Mouse (Mus musculus): Measurements from ENCODE around the gene Xlr3b.
"Not testable (repeated sequence)": the region's sequence is repeated elsewhere in the genome, so short reads cannot be mapped to it uniquely, and the experiment has no call there.

Xlr3b gene

GRCm38 (mm10) chrX:73191934-73192333 lies at the start of gene Xlr3b:
Gene Xlr3b (plus strand): TSS chrX:73192207.
- peak; percentile 71 for DNase-seq

- not testable (repeated sequence) for DNase-seq
These were observed 48.8 kb upstream of the Xlr3b start for GRCm38 (mm10) chrX:73143218-73143618.

GRCm38 (mm10) chrX:73148496-73148895 lies 43.5 kb upstream of the Xlr3b start, which contains the start of gene Xlr5b:
Gene Xlr5b (plus strand): TSS chrX:73148796.
- DNase-seq, result not testable (repeated sequence)

DNA sequence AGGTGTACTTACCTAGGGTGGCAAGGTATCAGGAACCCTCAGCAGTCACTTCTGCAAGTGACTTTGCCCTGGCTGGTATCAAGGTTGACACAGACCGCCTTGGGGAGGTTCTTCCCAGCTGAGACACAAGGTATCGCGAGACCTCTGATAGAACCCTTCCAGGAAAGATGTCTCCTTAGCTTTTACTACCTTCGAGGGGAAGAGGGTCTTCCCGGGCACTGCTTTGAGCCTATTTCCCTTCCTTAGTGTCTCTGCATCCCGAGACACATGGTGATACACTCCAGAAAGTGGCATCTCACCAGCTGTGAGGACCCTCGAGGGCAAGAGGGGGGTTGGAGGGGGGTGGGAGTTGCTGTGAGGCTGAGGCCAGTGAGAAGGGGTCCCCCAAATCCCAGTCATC lies 42.7 kb upstream of the Xlr3b start, which contains the start of gene DXBay18:
TSS of gene DXBay18 (minus strand) at position 101 of the 400 bp plus-strand sequence.
- not testable (repeated sequence) for DNase-seq

GRCm38 (mm10) chrX:73176889-73177288 lies 15.1 kb upstream of the Xlr3b start, which contains the start of gene Spin2d:
Gene Spin2d (minus strand): TSS chrX:73176989.
- not testable (repeated sequence) for DNase-seq

- DNase-seq, result not testable (repeated sequence)
These were observed 22.0 kb downstream of the Xlr3b start, which contains the start of gene Xlr4b for GRCm38 (mm10) chrX:73213819-73214564. Gene Xlr4b (plus strand): TSS chrX:73214333.

DNA sequence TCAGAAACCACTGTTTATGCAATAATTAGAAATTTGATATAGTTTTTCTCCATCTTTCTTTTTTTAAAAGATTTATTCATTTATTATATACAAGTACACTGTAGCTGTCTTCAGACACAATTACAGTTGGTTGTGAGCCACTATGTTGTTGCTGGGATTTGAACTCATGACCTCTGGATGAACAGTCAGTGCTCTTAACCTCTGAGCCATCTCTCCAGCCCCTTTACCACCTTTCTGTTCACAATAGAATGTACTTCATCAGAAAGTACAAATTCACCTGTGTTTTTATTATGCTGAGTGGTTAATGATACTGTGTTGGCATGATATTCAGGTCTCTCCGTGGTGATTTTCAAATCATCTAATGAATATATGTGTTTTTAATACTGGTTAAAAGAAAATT lies 33.4 kb downstream of the Xlr3b start:
- no peak for DNase-seq

GRCm38 (mm10) chrX:73227914-73228605 lies 36.1 kb downstream of the Xlr3b start, which contains the start of gene F8a:
Gene F8a (plus strand): TSS chrX:73228291.
- DNase-seq, result peak; percentile 84

DNA sequence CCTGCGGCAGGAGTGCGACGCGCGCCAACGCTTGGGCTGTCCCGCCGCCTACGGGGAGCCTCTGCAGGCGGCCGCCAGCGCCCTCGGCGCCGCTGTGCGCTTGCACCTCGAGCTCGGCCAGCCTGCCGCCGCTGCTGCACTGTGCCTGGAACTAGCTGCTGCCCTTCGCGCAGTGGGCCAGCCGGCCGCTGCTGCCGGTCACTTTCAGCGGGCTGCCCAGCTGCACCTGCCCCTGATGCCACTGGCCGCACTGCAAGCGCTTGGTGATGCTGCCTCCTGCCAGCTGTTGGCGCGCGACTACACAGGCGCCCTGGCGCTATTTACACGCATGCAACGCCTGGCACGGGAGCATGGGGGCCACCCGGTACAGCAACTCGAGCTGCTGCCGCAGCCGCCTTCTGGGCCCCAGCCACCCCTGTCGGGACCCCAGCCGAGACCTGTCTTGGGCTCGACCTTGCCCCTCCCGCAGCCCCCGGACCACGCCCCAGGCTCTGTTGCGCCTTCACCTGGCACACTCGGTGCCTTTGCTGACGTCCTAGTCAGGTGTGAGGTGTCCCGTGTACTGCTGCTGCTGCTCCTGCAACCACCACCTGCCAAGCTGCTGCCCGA lies 36.7 kb downstream of the Xlr3b start:
- DNase-seq, result peak; percentile 75

DNA sequence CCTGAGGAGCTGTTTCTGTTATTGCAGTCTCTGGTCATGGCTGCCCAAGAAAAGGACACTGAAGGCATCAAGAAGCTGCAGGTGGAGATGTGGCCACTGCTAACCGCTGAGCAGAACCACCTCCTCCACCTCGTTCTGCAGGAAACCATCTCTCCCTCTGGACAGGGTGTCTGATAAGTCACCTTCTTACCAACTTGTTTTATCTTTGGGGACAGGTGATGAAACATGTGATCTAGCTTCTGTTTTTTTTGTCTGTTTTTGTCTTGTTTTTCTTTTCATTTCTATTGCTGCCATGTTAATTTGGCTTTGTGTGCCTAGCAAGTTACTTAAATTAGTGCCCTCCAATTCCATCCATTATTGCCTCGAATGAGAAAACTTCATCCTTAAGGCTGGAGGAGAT lies 37.3 kb downstream of the Xlr3b start:
- no peak for DNase-seq

- not testable (repeated sequence) for DNase-seq
These were observed 50.9 kb downstream of the Xlr3b start, which contains the start of gene Xlr4c for GRCm38 (mm10) chrX:73242821-73243325. Gene Xlr4c (minus strand): TSS chrX:73243130.
